Mouse (Mus musculus): ENCODE measurements around the gene 1700029J07Rik.

- TF ChIP-seq POLR2A (IDR thresholded peaks at IDR 0.05; ENCODE audit: low read depth, low read length): peak; percentile 80
- TF ChIP-seq EP300 (IDR thresholded peaks at IDR 0.05; ENCODE audit: low read length): 0 out of 2 replicates have a peak, but pooled peaks have one; percentile 25
Observed at GRCm38 (mm10) chr8:45975126-45975836, at the start of gene 1700029J07Rik, which contains the start of gene Ufsp2.
